Mouse (Mus musculus): ENCODE results near the gene Fads3. TPM values are rescaled to one million over a fixed set of nuclear protein-coding genes. Genes with fewer than 3 reads are reported as not detected.

Fads3 gene
- polyA plus RNA-seq, 1 experiment from 2014 or later: 31.1 TPM

DNA sequence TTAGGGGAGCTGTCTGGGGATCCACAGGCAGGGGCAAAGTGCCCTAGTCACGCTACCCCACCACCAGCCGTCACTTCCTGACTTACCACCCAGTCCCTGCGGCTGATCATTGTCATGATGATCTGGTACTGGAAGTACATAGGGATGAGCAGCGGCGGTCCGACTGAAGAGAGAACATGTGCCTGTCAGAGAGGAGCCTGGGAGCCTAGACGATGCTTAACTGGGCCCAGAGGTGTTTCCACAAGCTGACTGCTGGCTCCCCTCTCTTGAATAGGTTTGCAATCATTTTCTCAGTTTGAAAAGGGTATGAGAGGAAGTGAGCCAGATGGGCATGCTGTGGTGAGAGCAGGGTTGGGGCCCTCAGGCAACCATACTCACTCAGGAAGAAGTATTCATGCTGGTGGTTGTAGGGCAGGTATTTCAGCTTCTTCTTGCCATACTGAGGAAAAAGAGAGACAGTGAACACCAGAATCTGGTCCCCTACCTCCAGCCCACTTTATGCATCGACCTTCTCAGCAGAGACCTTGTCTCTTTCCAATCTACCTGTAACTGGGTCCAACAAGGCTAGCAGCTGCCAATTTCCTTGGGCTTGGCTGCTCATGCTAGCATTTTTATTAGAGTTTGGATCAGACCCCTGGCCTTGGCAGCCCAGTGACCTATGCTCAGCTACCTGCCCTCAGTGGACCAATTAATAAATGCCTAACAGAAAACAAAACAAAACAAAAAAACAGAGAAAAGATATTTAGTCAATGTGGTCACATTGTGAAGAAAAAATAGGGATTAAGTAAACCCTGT, 29.0 kb downstream of the Fads3 start:
- Histone ChIP-seq H3K9me3 (ENCODE audit: low read depth, low read length) (no peaks in the 10 kb centered on the region), H3K36me3 (ENCODE audit: insufficient read depth) (peaks cover 98% of the 10 kb centered on the region), H3K27me3 (ENCODE audit: insufficient read depth, low read length) (no peaks in the 10 kb centered on the region), H3K4me1 (ENCODE audit: insufficient read depth) (no peaks in the 10 kb centered on the region), H3K27ac (ENCODE audit: low read depth) (no peak overlapping the region), H3K4me2 (no peak overlapping the region), H3K4me3 (ENCODE audit: low read depth, low read length) (no peak overlapping the region), H3K9ac (no peak overlapping the region)
- TF ChIP-seq CTCF (IDR thresholded peaks at IDR 0.05; ENCODE audit: low read depth): no peak
- WGBS: 94% methylated on average over 8 of the region's 8 CpGs
- ATAC-seq (ENCODE audit: insufficient read depth): no peak
- DNase-seq: no peak

DNA sequence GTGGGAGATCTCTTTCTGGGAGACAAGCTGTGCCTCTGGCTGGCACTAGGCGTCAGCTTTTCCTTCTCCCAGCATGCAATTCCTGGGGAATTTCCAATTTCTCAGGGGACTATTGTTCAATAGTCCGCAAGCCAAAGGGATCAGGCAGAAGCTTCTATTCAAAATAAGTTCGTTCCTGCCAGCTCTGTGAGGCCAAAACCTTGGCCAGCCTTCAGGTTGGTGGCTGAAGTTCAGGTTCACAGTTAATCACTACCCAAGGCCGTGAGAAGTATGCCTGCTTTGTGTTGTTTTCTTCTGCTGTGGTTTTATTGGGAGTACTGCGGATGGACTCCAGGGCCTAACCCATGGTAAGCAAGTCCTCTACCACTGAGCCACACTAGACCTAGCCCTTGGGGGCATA, 29.8 kb downstream of the Fads3 start:
- peaks cover 98% of the 10 kb centered on the region for H3K36me3 ChIP-seq (ENCODE audit: insufficient read depth)
- no peak overlapping the region for H3K4me2 ChIP-seq
- no peak overlapping the region for H3K9ac ChIP-seq
- TF ChIP-seq CTCF (IDR thresholded peaks at IDR 0.05; ENCODE audit: low read depth): no peak
- H3K4me1 ChIP-seq (ENCODE audit: insufficient read depth): no peaks in the 10 kb centered on the region
- no peak for ATAC-seq (ENCODE audit: insufficient read depth)
- 88% methylated on average over 5 of the region's 5 CpGs for WGBS
- no peak overlapping the region for H3K27ac ChIP-seq (ENCODE audit: low read depth)
- no peak for DNase-seq
- no peak overlapping the region for H3K4me3 ChIP-seq (ENCODE audit: low read depth, low read length)
- H3K27me3 ChIP-seq (ENCODE audit: insufficient read depth, low read length): no peaks in the 10 kb centered on the region
- H3K9me3 ChIP-seq (ENCODE audit: low read depth, low read length): no peaks in the 10 kb centered on the region

DNA sequence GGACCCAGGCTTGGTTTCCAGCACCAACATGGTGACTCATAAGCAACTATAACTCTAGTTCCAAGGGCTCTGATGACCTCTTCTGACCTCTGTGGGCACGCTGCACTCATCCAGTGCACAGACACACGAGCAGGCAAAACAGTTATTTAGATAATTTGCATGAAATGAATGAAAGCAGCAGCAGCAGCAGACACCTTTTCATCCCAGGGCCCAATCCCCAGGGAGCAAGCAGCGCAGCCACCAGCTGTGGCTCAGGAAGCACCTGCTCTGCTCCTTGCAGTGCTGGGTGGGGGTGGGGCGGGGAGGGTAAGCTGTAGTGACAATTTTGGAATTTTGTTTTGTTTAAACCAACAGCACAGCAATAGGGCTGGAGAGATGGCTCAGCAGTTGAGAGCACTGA, 30.5 kb downstream of the Fads3 start:
- Histone ChIP-seq H3K27ac (ENCODE audit: low read depth) (no peak overlapping the region), H3K9me3 (ENCODE audit: low read depth, low read length) (no peaks in the 10 kb centered on the region), H3K36me3 (ENCODE audit: insufficient read depth) (peaks cover 98% of the 10 kb centered on the region), H3K9ac (no peak overlapping the region), H3K4me3 (ENCODE audit: low read depth, low read length) (no peak overlapping the region), H3K4me1 (ENCODE audit: insufficient read depth) (no peaks in the 10 kb centered on the region), H3K27me3 (ENCODE audit: insufficient read depth, low read length) (no peaks in the 10 kb centered on the region), H3K4me2 (no peak overlapping the region)
- no peak for DNase-seq
- 84% methylated on average over 4 of the region's 4 CpGs for WGBS
- ATAC-seq (ENCODE audit: insufficient read depth): no peak
- TF ChIP-seq CTCF (IDR thresholded peaks at IDR 0.05; ENCODE audit: low read depth): no peak

DNA sequence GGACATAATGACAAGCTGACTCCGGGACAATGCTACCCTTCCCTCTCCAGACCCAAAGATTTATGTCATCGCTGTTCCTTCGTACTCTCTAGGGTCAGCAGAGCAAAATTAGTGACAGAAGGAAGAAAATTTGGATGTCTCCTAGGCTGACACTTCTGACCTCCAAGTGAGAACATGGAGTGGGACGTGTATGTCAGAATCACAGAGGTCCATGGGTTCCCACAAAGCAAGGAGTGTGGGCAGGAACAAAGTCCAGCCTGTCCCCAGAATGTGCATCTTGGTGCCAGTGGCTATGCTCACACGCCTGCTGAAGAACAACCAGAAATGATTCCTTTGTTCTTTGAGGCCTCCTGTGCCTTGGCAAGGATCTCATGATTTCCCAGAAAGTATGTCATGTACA, 31.8 kb downstream of the Fads3 start:
- ATAC-seq (ENCODE audit: insufficient read depth) (no peak), DNase-seq (no peak)
- Histone ChIP-seq H3K4me1 (ENCODE audit: insufficient read depth) (no peaks in the 10 kb centered on the region), H3K9ac (no peak overlapping the region), H3K4me2 (no peak overlapping the region), H3K36me3 (ENCODE audit: insufficient read depth) (peaks cover 98% of the 10 kb centered on the region), H3K9me3 (ENCODE audit: low read depth, low read length) (no peaks in the 10 kb centered on the region), H3K27me3 (ENCODE audit: insufficient read depth, low read length) (no peaks in the 10 kb centered on the region), H3K4me3 (ENCODE audit: low read depth, low read length) (no peak overlapping the region), H3K27ac (ENCODE audit: low read depth) (no peak overlapping the region)
- TF ChIP-seq CTCF (IDR thresholded peaks at IDR 0.05; ENCODE audit: low read depth): no peak
- 83% methylated on average over 5 of the region's 5 CpGs for WGBS

DNA sequence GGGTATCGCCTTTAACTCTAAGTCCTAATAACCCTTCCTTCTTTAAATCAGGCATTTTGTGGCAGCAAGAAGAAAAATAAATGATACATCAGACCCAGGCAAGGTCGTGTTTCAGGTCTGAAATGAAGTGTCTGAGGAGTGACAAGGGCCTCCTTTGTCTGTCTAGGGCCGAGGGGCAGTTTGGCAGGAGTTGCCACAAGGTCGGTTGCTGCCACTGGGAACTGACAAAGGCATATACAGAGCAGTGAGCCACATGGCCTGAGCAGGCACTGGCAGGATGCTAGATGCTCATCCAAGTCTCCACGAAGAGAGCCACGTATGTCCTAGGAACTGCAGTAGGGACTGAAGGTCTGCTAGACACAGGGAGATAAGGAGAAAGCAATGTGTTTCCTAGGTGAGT, 37.0 kb downstream of the Fads3 start:
- Histone ChIP-seq H3K9ac (no peak overlapping the region), H3K9me3 (ENCODE audit: low read depth, low read length) (no peaks in the 10 kb centered on the region), H3K4me2 (no peak overlapping the region), H3K4me1 (ENCODE audit: insufficient read depth) (no peaks in the 10 kb centered on the region), H3K27me3 (ENCODE audit: insufficient read depth, low read length) (no peaks in the 10 kb centered on the region), H3K27ac (ENCODE audit: low read depth) (no peak overlapping the region), H3K36me3 (ENCODE audit: insufficient read depth) (peaks cover 100% of the 10 kb centered on the region), H3K4me3 (ENCODE audit: low read depth, low read length) (no peak overlapping the region)
- 70% methylated on average over 6 of the region's 6 CpGs for WGBS
- TF ChIP-seq CTCF (IDR thresholded peaks at IDR 0.05; ENCODE audit: low read depth): no peak
- DNase-seq: no peak
- ATAC-seq (ENCODE audit: insufficient read depth): no peak

DNA sequence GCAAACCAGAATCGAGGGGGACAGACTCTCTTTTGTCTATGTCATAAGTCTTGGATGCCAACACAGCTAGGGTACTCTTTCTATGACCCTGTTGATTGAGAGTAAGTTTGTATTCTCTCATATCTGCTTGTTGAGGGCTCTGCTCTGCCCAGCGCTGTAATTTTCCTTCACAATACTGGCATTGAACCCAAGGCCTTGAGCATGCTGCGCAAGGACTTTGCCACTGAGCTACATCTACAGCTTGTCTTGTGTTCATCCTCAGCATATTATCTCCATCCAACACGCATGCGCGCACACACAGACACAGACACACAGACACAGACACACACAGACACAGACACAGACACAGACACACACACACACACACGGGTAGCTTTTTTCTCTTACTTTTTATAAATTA, 39.0 kb downstream of the Fads3 start:
- peaks cover 100% of the 10 kb centered on the region for H3K36me3 ChIP-seq (ENCODE audit: insufficient read depth)
- ATAC-seq (ENCODE audit: insufficient read depth): no peak
- H3K4me2 ChIP-seq: no peak overlapping the region
- H3K27me3 ChIP-seq (ENCODE audit: insufficient read depth, low read length): no peaks in the 10 kb centered on the region
- no peak overlapping the region for H3K9ac ChIP-seq
- no peak for DNase-seq
- H3K9me3 ChIP-seq (ENCODE audit: low read depth, low read length): no peaks in the 10 kb centered on the region
- H3K4me1 ChIP-seq (ENCODE audit: insufficient read depth): no peaks in the 10 kb centered on the region
- 96% methylated on average over 7 of the region's 7 CpGs for WGBS
- no peak overlapping the region for H3K4me3 ChIP-seq (ENCODE audit: low read depth, low read length)
- TF ChIP-seq CTCF (IDR thresholded peaks at IDR 0.05; ENCODE audit: low read depth): no peak
- H3K27ac ChIP-seq (ENCODE audit: low read depth): no peak overlapping the region

DNA sequence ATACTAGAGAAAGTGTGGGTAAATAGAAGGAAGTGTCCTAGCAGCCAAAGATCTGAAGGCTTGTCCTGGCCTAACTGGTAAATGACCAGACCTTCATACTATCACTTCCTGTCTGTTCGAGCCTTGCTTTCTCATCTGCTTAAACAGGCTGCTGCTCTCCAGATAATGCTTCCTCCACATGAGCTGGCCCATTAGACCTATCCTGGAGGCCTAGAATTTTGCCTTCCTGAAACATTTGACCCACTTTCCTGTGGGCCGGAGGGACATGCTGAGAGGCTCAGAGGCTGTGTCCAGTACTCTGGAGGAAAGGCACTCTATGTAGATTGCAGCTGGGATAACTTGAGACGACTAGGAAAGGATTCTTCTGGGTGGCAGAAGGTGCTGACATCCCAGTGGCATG, 40.7 kb downstream of the Fads3 start:
- Histone ChIP-seq H3K9me3 (ENCODE audit: low read depth, low read length) (no peaks in the 10 kb centered on the region), H3K4me1 (ENCODE audit: insufficient read depth) (no peaks in the 10 kb centered on the region), H3K27ac (ENCODE audit: low read depth) (no peak overlapping the region), H3K9ac (no peak overlapping the region), H3K4me2 (no peak overlapping the region), H3K27me3 (ENCODE audit: insufficient read depth, low read length) (no peaks in the 10 kb centered on the region), H3K4me3 (ENCODE audit: low read depth, low read length) (no peak overlapping the region), H3K36me3 (ENCODE audit: insufficient read depth) (peaks cover 99% of the 10 kb centered on the region)
- 63% methylated on average over 3 of the region's 3 CpGs for WGBS
- no peak for TF ChIP-seq CTCF (IDR thresholded peaks at IDR 0.05; ENCODE audit: low read depth)
- no peak for DNase-seq
- no peak for ATAC-seq (ENCODE audit: insufficient read depth)

Data from lung, embryonic 14.5 days (tissue).